Mouse (Mus musculus) T-helper 2 cell (primary cell): ENCODE measurements around the gene Dcaf4.

Experiments used
- in situ Hi-C: fragments of 300-600 bp; cut with MboI, MseI; formaldehyde crosslinking; loops from one replicate; pipeline ENCODE4 v1.15.1; 2025; ENCODE audit warnings: high pct_unique_total_duplicates

The Dcaf4 gene

DNA sequence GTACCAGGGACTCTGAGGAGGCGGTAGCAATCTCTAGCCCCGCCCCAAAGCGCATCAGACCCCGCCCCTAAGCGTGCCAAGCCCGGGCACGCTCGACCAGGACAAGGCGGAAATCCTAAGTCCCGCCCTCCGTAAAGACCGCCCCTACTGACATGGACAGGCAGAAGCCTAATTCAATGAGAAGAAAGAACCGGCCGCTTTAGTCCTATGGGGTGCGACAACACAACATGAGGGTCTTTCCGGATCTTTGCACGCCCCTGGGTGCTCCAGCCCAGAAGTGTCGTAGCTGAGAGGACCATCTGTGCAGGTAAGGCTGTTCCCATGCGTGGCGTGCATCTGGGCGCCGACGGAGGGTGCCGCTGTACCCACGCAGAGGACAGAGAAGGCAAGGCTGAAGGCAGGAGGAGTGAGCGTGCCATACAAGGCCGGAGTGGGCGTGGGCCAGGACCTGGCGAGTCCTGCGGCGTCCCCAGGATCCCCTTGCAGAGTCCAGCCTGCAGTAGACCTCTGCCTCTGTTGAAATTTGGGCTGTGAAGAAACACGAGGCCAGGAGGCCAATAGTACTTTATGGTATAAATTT lies at the start of gene Dcaf4:
Gene Dcaf4 (plus strand): TSS at position 156 of the 580 bp plus-strand sequence.
- in situ Hi-C loops = no loop called here

GRCm38 (mm10) chr12:83471760-83472159 lies 48.5 kb upstream of the Dcaf4 start:
- in situ Hi-C loops = no loop called here

DNA sequence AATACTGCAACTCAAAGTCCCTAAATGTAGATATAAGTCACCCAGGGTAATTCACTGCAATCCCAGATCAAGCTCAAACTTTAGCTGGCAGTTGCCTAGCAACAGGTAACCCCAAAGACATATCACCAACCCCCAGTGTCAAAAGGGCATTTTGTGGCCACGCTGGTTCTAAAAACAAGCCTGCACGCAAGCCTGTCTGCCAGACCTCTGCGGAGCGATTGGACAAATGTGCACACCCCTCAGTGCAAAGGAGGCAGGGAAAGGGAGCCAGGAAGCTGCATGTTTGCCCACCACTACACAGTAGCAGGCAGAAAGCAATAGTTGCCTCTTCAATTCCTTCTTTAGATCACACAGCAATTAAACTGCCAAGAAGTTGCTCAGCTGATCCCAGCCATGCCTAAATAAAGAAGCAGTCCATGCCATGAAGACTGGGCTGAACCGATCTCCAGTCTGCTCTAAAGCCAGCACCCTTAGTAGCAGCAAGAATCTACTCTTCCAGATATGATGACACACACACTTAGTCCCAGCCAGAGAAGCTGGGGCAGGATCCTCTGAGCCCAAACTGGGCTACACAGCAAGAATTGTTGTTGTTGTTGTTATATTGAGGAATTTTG lies 46.2 kb upstream of the Dcaf4 start:
- in situ Hi-C loops = no loop called here

DNA sequence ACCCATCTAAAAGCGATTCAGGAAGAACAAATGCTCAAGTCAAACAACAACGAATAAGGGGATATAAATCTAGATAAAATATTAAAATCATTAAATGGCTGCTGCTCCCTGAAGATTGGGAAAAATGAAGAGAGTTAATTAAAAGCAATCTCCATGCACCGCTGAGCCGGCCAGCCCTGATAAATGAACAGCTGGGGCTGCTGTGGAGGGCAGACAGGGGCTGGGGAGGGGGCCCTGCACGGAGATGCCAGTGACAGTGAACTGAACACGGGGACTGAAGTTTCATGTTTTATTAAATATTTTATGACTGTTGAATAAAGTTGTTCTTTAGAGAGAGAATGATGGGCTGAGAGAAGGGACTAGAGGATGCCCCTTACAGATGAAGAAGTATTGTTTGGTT lies 44.8 kb upstream of the Dcaf4 start:
- in situ Hi-C loops = no loop called here

DNA sequence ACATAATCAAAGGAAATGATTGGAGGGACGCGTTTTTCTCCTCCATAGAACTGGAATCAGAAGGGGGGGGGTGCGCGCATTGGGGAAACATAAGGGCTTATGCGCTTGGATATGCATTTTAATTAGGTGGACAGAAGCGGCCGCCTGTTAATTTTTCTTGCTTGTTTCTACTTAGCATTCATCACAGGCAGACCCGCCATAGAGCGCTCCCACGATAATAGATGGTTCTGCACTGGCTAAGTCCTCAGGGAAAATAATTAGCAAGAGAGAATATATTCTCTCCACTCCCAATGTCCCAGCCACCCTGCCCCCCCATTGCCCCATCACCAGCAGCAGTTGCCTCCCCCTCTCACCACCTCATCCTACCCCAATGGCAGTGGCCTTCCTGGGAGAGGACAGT lies 44.0 kb upstream of the Dcaf4 start:
- in situ Hi-C loops = no loop called here

- in situ Hi-C loops = no loop called here
Measured at GRCm38 (mm10) chr12:83479140-83479539, 41.1 kb upstream of the Dcaf4 start.

- in situ Hi-C loops = no loop called here
Measured at GRCm38 (mm10) chr12:83479818-83480401, 40.4 kb upstream of the Dcaf4 start.

DNA sequence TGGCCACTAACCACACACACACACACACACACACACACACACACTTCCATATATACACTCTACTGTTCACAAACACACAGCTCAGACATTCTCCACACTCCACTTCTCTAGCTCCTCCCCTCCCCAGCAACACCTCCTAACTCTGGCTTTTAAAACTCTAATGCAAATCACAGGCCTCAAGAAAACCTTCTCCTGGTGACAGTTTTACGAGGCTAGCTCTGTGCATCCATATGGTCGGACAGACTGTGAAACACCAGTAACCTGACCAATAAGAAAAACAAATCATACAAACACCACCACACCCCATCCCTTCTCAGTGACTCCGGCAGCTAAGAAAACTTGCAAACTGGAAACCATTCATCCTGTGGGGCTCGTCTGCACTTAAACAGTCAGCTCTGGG lies 38.8 kb upstream of the Dcaf4 start:
- in situ Hi-C loops = no loop called here

DNA sequence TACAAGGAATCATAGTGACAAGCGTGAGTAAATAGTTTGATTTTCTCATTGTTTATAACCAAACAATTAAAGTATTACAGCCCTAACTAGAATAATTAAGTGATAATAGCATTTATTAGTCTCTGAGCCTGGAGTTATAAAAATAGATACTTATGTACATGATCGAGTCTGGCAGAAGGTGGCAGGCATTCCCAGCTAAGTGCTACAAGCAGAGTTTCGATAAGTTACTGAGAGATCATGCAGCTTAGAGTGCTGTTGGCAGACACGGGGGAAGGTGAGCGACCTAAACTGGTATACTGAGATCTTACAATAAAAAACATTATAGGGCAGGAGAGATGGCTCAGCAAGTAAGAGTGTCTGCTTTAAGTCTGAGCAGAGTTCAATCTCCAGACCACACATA lies 36.6 kb upstream of the Dcaf4 start:
- in situ Hi-C loops = no loop called here

GRCm38 (mm10) chr12:83484855-83485745 lies 35.2 kb upstream of the Dcaf4 start:
- in situ Hi-C loops = no loop called here

DNA sequence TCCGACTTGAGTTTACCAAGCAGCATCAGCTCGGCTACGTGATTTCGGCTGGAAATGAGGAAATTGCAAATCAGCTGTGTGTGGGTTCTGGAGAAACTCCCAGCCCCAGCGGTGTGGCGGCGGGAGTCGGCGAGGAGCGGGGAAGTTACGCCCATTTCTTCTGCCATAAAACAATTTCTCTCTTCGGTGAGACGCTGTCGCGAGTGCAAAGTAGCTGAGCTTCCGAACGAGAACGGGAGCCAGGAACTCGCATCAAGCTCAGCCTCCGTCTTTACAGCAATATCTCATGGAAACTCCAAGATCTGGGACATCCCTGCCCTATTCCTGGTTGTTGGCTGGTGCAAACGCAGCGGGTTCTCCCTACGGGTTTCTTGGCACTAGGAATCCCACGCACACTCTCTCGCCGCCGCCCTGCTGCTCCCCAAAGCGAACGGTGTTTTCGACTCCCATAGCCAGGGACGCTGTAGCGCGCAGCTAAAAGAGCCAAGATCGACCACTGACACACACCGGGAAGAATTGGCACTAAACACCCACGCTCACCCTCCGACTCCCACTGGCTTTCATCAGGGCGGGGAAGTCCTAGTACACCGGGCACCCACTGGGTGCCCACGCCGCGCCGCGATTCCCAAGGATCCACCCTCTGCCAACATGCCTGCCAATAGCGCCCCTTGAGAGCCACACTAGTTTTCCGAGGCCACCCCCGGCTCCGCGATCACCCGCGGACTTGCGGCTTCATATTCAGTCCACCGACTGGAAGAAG lies 34.2 kb upstream of the Dcaf4 start:
- in situ Hi-C loops = no loop called here

DNA sequence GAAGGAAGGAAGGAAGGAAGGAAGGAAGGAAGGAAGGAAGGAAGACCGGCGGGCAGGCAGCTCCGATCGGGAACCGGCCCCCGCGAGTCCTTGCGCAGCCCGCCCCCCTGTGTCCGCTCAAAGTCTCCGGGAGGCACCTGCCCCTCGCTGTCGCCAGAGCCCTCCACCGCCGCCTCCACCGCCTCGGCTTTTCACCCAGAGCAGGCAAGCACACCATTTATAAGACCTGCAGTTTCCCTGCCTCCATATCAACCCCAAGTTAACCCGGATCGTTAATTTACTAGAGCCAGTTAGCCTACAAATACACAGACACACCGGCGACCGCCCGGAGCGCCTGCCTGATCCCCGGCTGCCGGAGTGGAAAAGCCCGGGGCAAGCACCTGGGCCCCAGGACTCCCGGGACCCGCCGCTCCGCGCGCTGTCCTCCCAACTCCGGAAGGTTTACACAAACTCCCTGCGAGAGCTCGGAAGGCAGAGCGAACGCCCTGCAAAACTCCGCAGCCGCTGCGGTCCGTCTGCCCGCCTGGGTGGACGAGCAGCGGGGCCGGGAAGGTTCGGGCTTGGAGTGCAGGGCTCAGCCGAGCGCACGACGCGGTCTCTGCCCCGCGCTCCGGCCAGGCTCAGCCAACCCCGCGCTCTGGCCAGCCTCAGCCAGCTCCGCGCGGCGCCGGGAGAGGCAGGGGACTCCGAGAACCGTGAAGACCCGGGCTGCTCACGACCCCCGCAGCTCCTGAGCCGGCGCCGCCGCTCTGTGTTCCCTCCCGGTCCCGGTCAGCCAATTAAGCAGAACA lies 33.4 kb upstream of the Dcaf4 start:
- in situ Hi-C loops = no loop called here

- in situ Hi-C loops = no loop called here
Measured at GRCm38 (mm10) chr12:83487476-83487991, 32.7 kb upstream of the Dcaf4 start, which contains the start of gene Dpf3. TSS of gene Dpf3 (minus strand) at chr12:83487716.

- in situ Hi-C loops = no loop called here
Measured at GRCm38 (mm10) chr12:83488211-83488941, 31.9 kb upstream of the Dcaf4 start.

DNA sequence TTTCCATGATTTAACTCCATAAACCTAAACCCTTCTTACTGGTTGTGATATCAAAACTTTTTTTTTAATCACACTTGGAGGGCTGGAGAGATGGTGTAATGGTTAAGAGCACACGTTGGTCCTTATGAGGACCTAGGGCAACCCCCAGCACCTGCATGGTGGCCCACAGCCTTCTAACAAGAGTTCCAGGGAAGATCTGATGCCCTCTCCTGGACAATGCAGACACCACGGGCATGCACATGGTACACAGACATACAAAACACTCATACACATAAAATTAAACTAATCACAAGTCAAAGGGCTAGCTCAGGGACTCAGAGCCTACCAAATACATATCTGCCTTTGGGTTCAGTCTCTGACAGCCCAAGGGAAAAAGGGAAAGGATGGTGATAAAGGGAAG lies 30.5 kb upstream of the Dcaf4 start:
- in situ Hi-C loops = no loop called here

GRCm38 (mm10) chr12:83491609-83492008 lies 28.7 kb upstream of the Dcaf4 start:
- in situ Hi-C loops = no loop called here

DNA sequence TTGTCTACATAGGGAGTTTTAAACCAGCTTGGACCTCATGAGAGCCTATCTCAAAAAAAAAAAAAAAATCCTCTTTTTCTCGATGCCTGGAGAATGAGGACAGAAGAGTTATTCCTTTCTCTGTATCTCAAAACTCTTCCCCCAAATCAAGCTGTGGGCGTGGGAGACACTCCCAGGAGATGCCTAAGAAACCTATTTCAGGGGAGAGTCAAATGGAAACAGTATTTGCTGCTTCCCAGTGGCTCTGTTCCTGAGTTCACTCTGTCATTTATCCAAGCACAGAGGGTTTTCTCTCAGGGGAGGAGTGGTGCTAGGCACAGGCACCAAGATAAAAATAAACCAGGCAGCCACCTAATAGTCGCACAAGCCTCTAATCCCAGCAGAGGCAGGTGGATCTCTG lies 27.5 kb upstream of the Dcaf4 start:
- in situ Hi-C loops = no loop called here

- in situ Hi-C loops = no loop called here
Measured at GRCm38 (mm10) chr12:83494196-83494595, 26.1 kb upstream of the Dcaf4 start.

GRCm38 (mm10) chr12:83495248-83495960 lies 24.9 kb upstream of the Dcaf4 start:
- in situ Hi-C loops = loop anchor here (5.0 kb wide), 1 partner anchor 373 kb away; no protein-coding TSS in a partner anchor
